Mouse (Mus musculus): ENCODE data around the gene Zfp985. TPM values are rescaled to one million over a fixed set of nuclear protein-coding genes. Genes with fewer than 3 reads are reported as not detected.
"Not testable (repeated sequence)": the region's sequence is repeated elsewhere in the genome, so short reads cannot be mapped to it uniquely, and the experiment has no call there.

Gene Zfp985
- under 1 TPM; 0.12 to 0.18 TPM for total RNA-seq (2021)
- long read RNA-seq, experiment 1, result 0 reads
- long read RNA-seq, experiment 2, result 0 reads

- intact Hi-C loops (cut with DNase I; ENCODE audit: low total_unique reads), result not testable (repeated sequence)
Measured at GRCm38 (mm10) chr4:147553071-147553470, at the start of gene Zfp985. TSS of gene Zfp985 (plus strand) at chr4:147553277.

GRCm38 (mm10) chr4:147509174-147509573 is 43.9 kb upstream of the Zfp985 start:
- intact Hi-C loops (cut with DNase I; ENCODE audit: low total_unique reads), result no loop called here

More at GRCm38 (mm10) chr4:147553071-147553470, at the start of gene Zfp985:
- not testable (repeated sequence) for DNase-seq

GRCm38 (mm10) chr4:147518981-147519380 is 34.1 kb upstream of the Zfp985 start:
- intact Hi-C loops (cut with DNase I; ENCODE audit: low total_unique reads), result no loop called here
- no peak for DNase-seq

More at GRCm38 (mm10) chr4:147509174-147509573, 43.9 kb upstream of the Zfp985 start:
- no peak for DNase-seq

GRCm38 (mm10) chr4:147520100-147520499 is 33.0 kb upstream of the Zfp985 start:
- DNase-seq, result no peak
- intact Hi-C loops (cut with DNase I; ENCODE audit: low total_unique reads), result no loop called here

- intact Hi-C loops (cut with DNase I; ENCODE audit: low total_unique reads), result no loop called here
- no peak for DNase-seq
Measured at GRCm38 (mm10) chr4:147525125-147525524, 28.0 kb upstream of the Zfp985 start.

GRCm38 (mm10) chr4:147530366-147530765 is 22.7 kb upstream of the Zfp985 start:
- intact Hi-C loops (cut with DNase I; ENCODE audit: low total_unique reads), result no loop called here
- no peak for DNase-seq

- intact Hi-C loops (cut with DNase I; ENCODE audit: low total_unique reads); DNase-seq: not testable (repeated sequence)
Measured at GRCm38 (mm10) chr4:147535916-147536315, 17.2 kb upstream of the Zfp985 start.

- intact Hi-C loops (cut with DNase I; ENCODE audit: low total_unique reads), result no loop called here
- no peak for DNase-seq
Measured at GRCm38 (mm10) chr4:147537702-147538101, 15.4 kb upstream of the Zfp985 start.

- DNase-seq; intact Hi-C loops (cut with DNase I; ENCODE audit: low total_unique reads): not testable (repeated sequence)
Measured at GRCm38 (mm10) chr4:147539918-147540317, 13.2 kb upstream of the Zfp985 start, which contains the start of gene Gm16503. TSS of gene Gm16503 (plus strand) at chr4:147540218.

- intact Hi-C loops (cut with DNase I; ENCODE audit: low total_unique reads), result no loop called here
- no peak for DNase-seq
Measured at GRCm38 (mm10) chr4:147541105-147541504, 12.0 kb upstream of the Zfp985 start.

GRCm38 (mm10) chr4:147554361-147554760 is 1.3 kb downstream of the Zfp985 start:
- DNase-seq; intact Hi-C loops (cut with DNase I; ENCODE audit: low total_unique reads): not testable (repeated sequence)

GRCm38 (mm10) chr4:147556921-147557320 is 3.8 kb downstream of the Zfp985 start:
- DNase-seq; intact Hi-C loops (cut with DNase I; ENCODE audit: low total_unique reads): not testable (repeated sequence)

GRCm38 (mm10) chr4:147558011-147558410 is 4.9 kb downstream of the Zfp985 start:
- intact Hi-C loops (cut with DNase I; ENCODE audit: low total_unique reads), result not testable (repeated sequence)

GRCm38 (mm10) chr4:147559096-147559495 is 6.0 kb downstream of the Zfp985 start:
- DNase-seq; intact Hi-C loops (cut with DNase I; ENCODE audit: low total_unique reads): not testable (repeated sequence)

More at GRCm38 (mm10) chr4:147558011-147558410, 4.9 kb downstream of the Zfp985 start:
- not testable (repeated sequence) for DNase-seq

GRCm38 (mm10) chr4:147565426-147566220 is 12.5 kb downstream of the Zfp985 start:
- DNase-seq, result no peak
- intact Hi-C loops (cut with DNase I; ENCODE audit: low total_unique reads), result no loop called here

- DNase-seq; intact Hi-C loops (cut with DNase I; ENCODE audit: low total_unique reads): not testable (repeated sequence)
Measured at GRCm38 (mm10) chr4:147571156-147571555, 18.1 kb downstream of the Zfp985 start.

- not testable (repeated sequence) for DNase-seq
Measured at GRCm38 (mm10) chr4:147579371-147579770, 26.3 kb downstream of the Zfp985 start.

GRCm38 (mm10) chr4:147586511-147587473 is 33.7 kb downstream of the Zfp985 start:
- intact Hi-C loops (cut with DNase I; ENCODE audit: low total_unique reads), result no loop called here
- DNase-seq, result no peak

More at GRCm38 (mm10) chr4:147579371-147579770, 26.3 kb downstream of the Zfp985 start:
- intact Hi-C loops (cut with DNase I; ENCODE audit: low total_unique reads), result not testable (repeated sequence)

GRCm38 (mm10) chr4:147594630-147595029 is 41.6 kb downstream of the Zfp985 start:
- intact Hi-C loops (cut with DNase I; ENCODE audit: low total_unique reads); DNase-seq: not testable (repeated sequence)

GRCm38 (mm10) chr4:147597685-147598084 is 44.6 kb downstream of the Zfp985 start:
- intact Hi-C loops (cut with DNase I; ENCODE audit: low total_unique reads), result no loop called here
- no peak for DNase-seq

Measured in gastrocnemius, postnatal 14 days (tissue).